Mouse (Mus musculus) thymus, adult 2 months (tissue): Measurements from ENCODE around the gene Kdm4a.

Experiments used
- CTCF ChIP-seq: fragments of 200-500 bp; IDR thresholded peaks from 2 replicates; pipeline ENCODE4 v1.5.1; 2012; ENCODE audit warnings: mild to moderate bottlenecking, control low read depth, low read length, moderate library complexity, borderline replicate concordance; ENCODE audit not compliant: control insufficient read depth, poor library complexity, insufficient read depth; ENCODE audit errors: extremely low read depth
- POLR2A ChIP-seq: fragments of 200-500 bp; IDR thresholded peaks from 2 replicates; pipeline ENCODE4 v1.6.1; 2012; ENCODE audit warnings: mild to moderate bottlenecking, low read length, control low read depth, moderate library complexity; ENCODE audit not compliant: control insufficient read depth, poor library complexity, insufficient read depth; ENCODE audit errors: extremely low read depth

DNA sequence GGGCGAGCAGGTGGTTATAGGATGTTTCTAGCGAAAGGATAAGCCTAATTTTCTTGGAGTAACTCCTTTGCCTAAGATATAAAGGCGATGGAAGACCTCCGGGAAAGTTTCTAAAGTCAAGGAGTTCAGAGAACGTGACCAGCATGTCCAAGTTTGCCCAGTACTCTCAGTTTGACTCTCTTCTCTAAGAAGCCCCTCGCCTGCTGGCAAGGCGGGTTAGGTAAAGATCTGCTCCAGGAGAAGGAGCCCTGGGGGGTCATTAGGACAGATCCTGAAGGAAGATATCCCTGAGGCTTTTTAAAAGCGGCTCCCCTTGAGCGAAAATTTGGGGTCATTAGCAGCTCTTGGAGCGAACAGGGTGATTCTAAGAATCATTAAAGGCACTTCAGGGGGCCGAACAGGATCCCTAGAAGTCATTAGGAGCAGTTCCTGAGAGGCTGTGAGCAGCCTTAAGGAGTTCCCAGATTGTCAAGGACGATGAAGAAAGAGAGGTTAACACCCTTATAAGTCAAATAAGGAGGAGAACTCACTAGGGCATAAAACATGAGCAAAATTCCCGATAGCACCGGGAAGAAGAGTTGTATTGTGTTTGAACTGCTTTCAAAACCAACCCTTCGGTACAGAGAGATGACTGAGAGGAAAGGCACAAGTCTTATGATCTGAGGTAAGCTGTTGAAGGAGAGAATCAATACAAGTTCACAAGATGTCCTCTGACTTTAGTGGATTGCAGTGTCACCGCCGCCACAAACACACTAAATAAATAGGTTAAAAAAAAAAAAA lies 648 bp upstream of the Kdm4a start:
- TF ChIP-seq CTCF (no peak), POLR2A (no peak)
